Mouse (Mus musculus) heart, postnatal 0 days (tissue): ENCODE measurements around the gene Coq2. TPM values are rescaled to one million over a fixed set of nuclear protein-coding genes. Genes with fewer than 3 reads are reported as not detected.

Experiments used
- ATAC-seq: fragments of 200-750 bp; cut with Nextera tagmentation; 2 replicates; pipeline ENCODE4 v1.8.0; 2017; ENCODE audit warnings: low read depth, moderate number of reproducible peaks, moderate library complexity; ENCODE audit not compliant: insufficient read depth
- DNase-seq: peaks from one replicate; pipeline ENCODE4 v3.0.0-alpha.2; 2016; ENCODE audit warnings: low spot score
- H3K27ac ChIP-seq: fragments of 300-500 bp; sonication (generic); 2 replicates; pipeline ENCODE4 v1.5.1; 2014; ENCODE audit warnings: low read depth, mild to moderate bottlenecking
- H3K27me3 ChIP-seq: fragments of 300-500 bp; sonication (generic); 2 replicates; pipeline ENCODE4 v1.6.1; 2014; ENCODE audit warnings: low read length, mixed read lengths; ENCODE audit not compliant: control insufficient read depth, insufficient read depth
- H3K36me3 ChIP-seq: fragments of 300-500 bp; sonication (generic); replicated peaks from 2 replicates; pipeline ENCODE4 v1.6.1; 2014; ENCODE audit warnings: low read length, mixed read lengths; ENCODE audit not compliant: control insufficient read depth, insufficient read depth
- H3K4me1 ChIP-seq: fragments of 300-500 bp; sonication (generic); 2 replicates; pipeline ENCODE4 v1.6.1; 2014; ENCODE audit warnings: antibody characterized with exemption; ENCODE audit not compliant: control insufficient read depth, insufficient read depth
- H3K4me2 ChIP-seq: fragments of 300-500 bp; sonication (generic); 2 replicates; pipeline ENCODE4 v1.6.1; 2014; ENCODE audit warnings: low read depth, mild to moderate bottlenecking, low read length, moderate library complexity
- H3K4me3 ChIP-seq: fragments of 300-500 bp; sonication (generic); 2 replicates; pipeline ENCODE4 v1.5.1; 2014; ENCODE audit warnings: low read depth, low read length
- H3K9ac ChIP-seq: fragments of 300-500 bp; sonication (generic); replicated peaks from 2 replicates; pipeline ENCODE4 v1.6.1; 2014; ENCODE audit warnings: low read depth, low read length, mixed read lengths
- H3K9me3 ChIP-seq: fragments of 300-500 bp; sonication (generic); replicated peaks from 2 replicates; pipeline ENCODE4 v1.6.1; 2016; ENCODE audit warnings: low read length; ENCODE audit not compliant: control insufficient read depth
- CTCF ChIP-seq: IDR thresholded peaks from 2 replicates; pipeline ENCODE4 v1.5.1; 2016; ENCODE audit warnings: antibody characterized with exemption, control low read depth, low read depth
- EP300 ChIP-seq: IDR thresholded peaks from 2 replicates; pipeline ENCODE4 v1.6.1; 2016; ENCODE audit warnings: antibody characterized with exemption, low read depth
- WGBS: fragments of 180-500 bp; shearing (Covaris S2); extraction: QIAGEN DNeasy Blood & Tissue Kit; methylation state at CpG from one replicate; pipeline ENCODE4 v1.1.7; 2014; 5-methylcytosine and 5-hydroxymethylcytosine counted together
- polyA plus RNA-seq: library from polyadenylated mRNA; unstranded; fragments of >200 nt; fragmentation: Nextera tagmentation; extraction: Ambion mirVana; gene quantifications from 2 replicates; pipeline ENCODE4 v1.2.1, GENCODE M21; 2015
- total RNA-seq: library from RNA; depleted of rRNA; stranded (reverse); fragments of >200 nt; gene quantifications from 2 replicates; pipeline ENCODE4 v1.2.3, GENCODE M21; 2014; ENCODE audit warnings: low replicate concordance

Coq2 gene
- total and polyA plus RNA-seq, 2 experiments from 2014 or later: 68.5 to 146 TPM

DNA sequence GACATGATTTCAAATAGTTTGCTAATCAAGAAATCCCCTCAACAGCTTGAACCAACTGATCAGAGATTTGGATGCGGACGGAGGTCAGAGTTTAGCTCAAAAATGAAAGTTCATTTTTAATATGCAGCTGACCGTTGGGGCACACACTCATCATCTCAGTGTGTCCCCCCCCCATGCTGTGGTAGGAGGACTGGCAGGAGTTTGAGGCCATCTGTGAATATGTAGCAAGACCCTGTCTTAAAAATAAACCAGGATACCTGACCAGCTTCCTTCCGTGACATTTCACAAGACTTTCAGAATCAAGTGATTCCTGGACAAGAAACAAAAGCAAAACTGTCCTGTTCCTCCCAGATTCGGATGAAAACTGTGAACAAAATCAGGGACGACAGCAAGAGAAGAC lies 34.1 kb upstream of the Coq2 start:
- 78% methylated on average over 6 of the region's 6 CpGs for WGBS
- Histone ChIP-seq H3K9ac (no peak overlapping the region), H3K4me1 (no peaks in the 10 kb centered on the region), H3K4me3 (no peak overlapping the region), H3K27me3 (no peaks in the 10 kb centered on the region), H3K36me3 (no peaks in the 10 kb centered on the region), H3K4me2 (no peak overlapping the region), H3K27ac (no peak overlapping the region), H3K9me3 (no peaks in the 10 kb centered on the region)
- DNase-seq: no peak
- no peak for ATAC-seq
- no peak for TF ChIP-seq CTCF

GRCm38 (mm10) chr5:100706675-100707074 lies 31.7 kb upstream of the Coq2 start:
- no peak overlapping the region for H3K4me2 ChIP-seq
- H3K4me3 ChIP-seq: no peak overlapping the region
- no peak overlapping the region for H3K27ac ChIP-seq
- H3K27me3 ChIP-seq: no peaks in the 10 kb centered on the region
- 65% methylated on average over 8 of the region's 8 CpGs for WGBS
- H3K36me3 ChIP-seq: no peaks in the 10 kb centered on the region
- no peak for ATAC-seq
- no peaks in the 10 kb centered on the region for H3K9me3 ChIP-seq
- no peaks in the 10 kb centered on the region for H3K4me1 ChIP-seq
- TF ChIP-seq EP300 (no peak), CTCF (no peak)
- DNase-seq: no peak
- no peak overlapping the region for H3K9ac ChIP-seq

GRCm38 (mm10) chr5:100704272-100704671 lies 29.3 kb upstream of the Coq2 start:
- H3K4me3 ChIP-seq: no peak overlapping the region
- ATAC-seq (no peak), DNase-seq (no peak)
- no peak overlapping the region for H3K4me2 ChIP-seq
- H3K4me1 ChIP-seq: no peaks in the 10 kb centered on the region
- no peaks in the 10 kb centered on the region for H3K27me3 ChIP-seq
- H3K36me3 ChIP-seq: no peaks in the 10 kb centered on the region
- H3K9ac ChIP-seq: no peak overlapping the region
- H3K9me3 ChIP-seq: no peaks in the 10 kb centered on the region
- 90% methylated on average over 2 of the region's 2 CpGs for WGBS
- TF ChIP-seq EP300 (no peak), CTCF (0 out of 2 replicates have a peak, but pooled peaks have one; percentile 5)
- H3K27ac ChIP-seq: no peak overlapping the region

DNA sequence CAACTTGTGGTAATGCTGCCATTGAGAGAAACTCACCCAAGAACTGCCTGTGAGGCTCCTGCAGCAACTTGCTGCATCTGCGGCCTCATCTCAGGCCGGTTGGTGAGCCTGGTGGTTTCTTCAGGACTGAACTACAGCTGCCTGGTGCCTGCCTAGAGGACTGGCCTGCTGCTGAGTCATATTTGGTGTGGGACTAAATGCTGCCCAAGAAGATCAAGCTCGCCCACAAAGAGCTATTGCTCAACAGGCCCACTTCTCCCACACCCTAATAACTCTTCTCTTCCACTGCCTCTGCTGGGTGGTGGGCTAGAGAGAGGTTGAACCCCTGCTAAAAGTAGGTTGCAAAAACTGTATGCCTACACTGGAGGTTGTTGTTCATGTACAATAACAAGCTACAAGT lies 27.4 kb upstream of the Coq2 start:
- ATAC-seq (no peak), DNase-seq (no peak)
- H3K9ac ChIP-seq: no peak overlapping the region
- TF ChIP-seq EP300: no peak
- TF ChIP-seq CTCF: no peak
- 85% methylated on average over 3 of the region's 3 CpGs for WGBS
- H3K4me2 ChIP-seq: no peak overlapping the region
- H3K36me3 ChIP-seq: no peaks in the 10 kb centered on the region
- no peak overlapping the region for H3K4me3 ChIP-seq
- no peaks in the 10 kb centered on the region for H3K4me1 ChIP-seq
- no peak overlapping the region for H3K27ac ChIP-seq
- no peaks in the 10 kb centered on the region for H3K27me3 ChIP-seq
- no peaks in the 10 kb centered on the region for H3K9me3 ChIP-seq

DNA sequence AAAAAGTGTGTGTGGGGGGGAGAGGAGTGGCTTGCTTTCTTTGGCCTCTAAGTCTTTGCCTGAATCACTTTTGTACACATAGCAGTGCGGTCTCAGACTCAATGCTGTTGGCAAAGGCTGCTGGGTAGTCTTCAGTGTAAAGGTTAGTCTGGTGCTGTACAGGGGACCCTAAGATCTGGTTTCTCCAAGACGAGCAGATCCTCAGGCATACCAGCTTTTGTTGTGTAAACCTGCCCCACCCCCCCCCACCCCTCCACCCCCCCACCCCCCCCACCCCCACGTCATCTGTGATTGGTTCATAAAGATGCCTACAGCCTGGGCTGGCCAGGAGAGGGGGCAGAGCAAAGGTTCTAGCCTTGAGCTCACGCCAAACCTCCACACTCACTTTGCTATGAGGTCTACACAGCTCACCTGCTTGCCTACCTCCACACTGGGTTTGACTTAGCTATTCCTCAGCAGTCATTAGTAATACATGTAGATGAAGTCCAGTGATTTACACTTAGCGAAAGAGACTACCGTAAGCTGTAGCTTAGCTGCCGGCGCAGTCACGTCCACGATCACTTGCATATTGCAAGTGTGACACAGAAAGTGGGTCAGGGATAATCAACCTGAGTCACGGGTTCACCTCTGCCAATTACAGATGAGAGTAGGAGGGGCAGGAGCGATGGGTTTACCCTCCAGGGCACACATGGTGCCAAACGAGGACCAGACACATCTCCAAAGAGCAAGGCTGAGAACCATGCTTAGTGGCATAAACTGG lies 26.1 kb upstream of the Coq2 start:
- 80% methylated on average over 13 of the region's 13 CpGs for WGBS

GRCm38 (mm10) chr5:100697886-100698285 lies 22.9 kb upstream of the Coq2 start:
- no peak overlapping the region for H3K27ac ChIP-seq
- H3K36me3 ChIP-seq: no peaks in the 10 kb centered on the region
- no peak overlapping the region for H3K9ac ChIP-seq
- no peaks in the 10 kb centered on the region for H3K9me3 ChIP-seq
- TF ChIP-seq EP300 (no peak), CTCF (no peak)
- no peak for ATAC-seq
- WGBS: 8% methylated on average over 2 of the region's 2 CpGs
- H3K4me1 ChIP-seq: no peaks in the 10 kb centered on the region
- H3K4me2 ChIP-seq: no peak overlapping the region
- H3K27me3 ChIP-seq: no peaks in the 10 kb centered on the region
- DNase-seq: no peak
- no peak overlapping the region for H3K4me3 ChIP-seq

More for the DNA sequence above, 26.1 kb upstream of the Coq2 start:
- H3K27ac ChIP-seq: no peak overlapping the region
- no peaks in the 10 kb centered on the region for H3K27me3 ChIP-seq
- no peaks in the 10 kb centered on the region for H3K9me3 ChIP-seq
- H3K36me3 ChIP-seq: no peaks in the 10 kb centered on the region
- TF ChIP-seq EP300 (no peak), CTCF (no peak)
- no peak overlapping the region for H3K9ac ChIP-seq
- H3K4me1 ChIP-seq: no peaks in the 10 kb centered on the region
- ATAC-seq (no peak), DNase-seq (no peak)
- no peak overlapping the region for H3K4me2 ChIP-seq
- no peak overlapping the region for H3K4me3 ChIP-seq
